In the genomic region with DNA sequence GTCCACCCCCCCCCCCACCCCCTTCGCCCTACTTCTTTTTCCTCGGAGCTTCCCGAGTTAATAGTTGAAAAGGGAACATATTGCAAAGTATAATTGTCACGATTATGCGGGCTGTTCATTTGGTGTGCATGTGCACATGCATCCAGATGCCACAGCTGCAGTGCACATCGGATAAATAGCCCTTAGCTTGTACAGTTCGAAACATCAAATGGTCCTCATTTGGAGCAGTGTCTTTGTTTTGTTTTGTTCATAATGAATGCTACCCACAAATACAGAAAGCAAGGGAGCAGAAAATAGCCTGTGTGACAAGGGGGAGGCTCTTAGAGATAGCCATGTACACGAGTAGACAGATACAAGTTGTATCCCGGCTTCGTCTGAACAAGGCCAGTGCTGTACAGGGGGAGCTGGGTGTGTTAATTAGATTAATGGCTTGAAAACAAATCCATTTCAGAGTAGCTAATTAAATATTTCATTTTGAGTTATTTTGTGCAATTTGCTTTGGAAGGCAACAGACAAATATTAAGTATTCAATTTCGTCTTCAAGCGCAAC, we compare ENCODE assay signal across 8 mouse cellular contexts.
DNase-seq lines count a peak whose midpoint lies in the region; ATAC-seq and TF ChIP-seq lines count a peak whose summit lies in the region.

No protein-coding gene starts in this region.

- peak overlapping the region; percentile 44 for H3K4me2 ChIP-seq in lung, embryonic 14.5 days
- H3K4me2 ChIP-seq in hindbrain, embryonic 16.5 days (ENCODE audit: low read length): peak overlapping the region; percentile 53
- H3K4me2 ChIP-seq in kidney, embryonic 14.5 days (replicated peaks; ENCODE audit: low read depth, low read length): no peak overlapping the region; the same call in 1 of the 2 replicates

- H3K4me3 ChIP-seq in gastrocnemius, adult 2 months: peak overlapping the region; percentile 55
- H3K4me3 ChIP-seq in lung, embryonic 14.5 days (ENCODE audit: low read depth, low read length): no peak overlapping the region
- H3K4me3 ChIP-seq in hindbrain, embryonic 16.5 days (ENCODE audit: low read length): peak overlapping the region; percentile 26
- no peak overlapping the region for H3K4me3 ChIP-seq in kidney, embryonic 14.5 days (ENCODE audit: low read length)

- intact Hi-C loops in gastrocnemius, adult 2 months (cut with DNase I): no loop called here

- H3K4me1 ChIP-seq in lung, embryonic 14.5 days (ENCODE audit: insufficient read depth): peaks cover 13% of the 10 kb centered on the region; the same call in 1 of the 2 replicates
- H3K4me1 ChIP-seq in hindbrain, embryonic 16.5 days (ENCODE audit: control insufficient read depth, insufficient read depth, low read depth, low read length): peaks cover 13% of the 10 kb centered on the region
- 0 out of 2 replicates have a peak, but pooled peaks cover 7% of the 10 kb centered on the region for H3K4me1 ChIP-seq in kidney, embryonic 14.5 days (ENCODE audit: control insufficient read depth, insufficient read depth, low read length)

- no peaks in the 10 kb centered on the region for H3K36me3 ChIP-seq in lung, embryonic 14.5 days (ENCODE audit: insufficient read depth)
- no peaks in the 10 kb centered on the region for H3K36me3 ChIP-seq in hindbrain, embryonic 16.5 days (ENCODE audit: control insufficient read depth, insufficient read depth, low read length)
- H3K36me3 ChIP-seq in kidney, embryonic 14.5 days (ENCODE audit: control insufficient read depth, insufficient read depth, low read length): no peaks in the 10 kb centered on the region

- TF ChIP-seq CTCF in gastrocnemius, adult 2 months (IDR thresholded peaks at IDR 0.05): no peak
- no peak for TF ChIP-seq CTCF in lung, embryonic 14.5 days (IDR thresholded peaks at IDR 0.05; ENCODE audit: low read depth)

- no peaks in the 10 kb centered on the region for H3K9me3 ChIP-seq in lung, embryonic 14.5 days (ENCODE audit: low read depth, low read length)
- no peaks in the 10 kb centered on the region for H3K9me3 ChIP-seq in hindbrain, embryonic 16.5 days (ENCODE audit: control insufficient read depth, low read length)
- H3K9me3 ChIP-seq in kidney, embryonic 14.5 days (ENCODE audit: control insufficient read depth, low read length): no peaks in the 10 kb centered on the region

- no peak for ATAC-seq in lung, embryonic 14.5 days (ENCODE audit: insufficient read depth)
- peak; percentile 70 for ATAC-seq in hindbrain, embryonic 16.5 days
- no peak; the same call in 1 of the 2 replicates for ATAC-seq in kidney, embryonic 14.5 days (ENCODE audit: low FRiP score, low TSS enrichment)

- H3K9ac ChIP-seq in lung, embryonic 14.5 days: no peak overlapping the region
- peak overlapping the region; percentile 3; the same call in 1 of the 2 replicates for H3K9ac ChIP-seq in hindbrain, embryonic 16.5 days (ENCODE audit: low read depth, low read length)
- no peak overlapping the region for H3K9ac ChIP-seq in kidney, embryonic 14.5 days (ENCODE audit: low read depth, low read length)

- no peak for DNase-seq in gastrocnemius, adult 2 months
- no peak for DNase-seq in gastrocnemius, postnatal 4 days (ENCODE audit: low spot score in 2 of 2)
- peak; percentile 18 for DNase-seq in lung, embryonic 14.5 days
- no peak for DNase-seq in lung, postnatal 4 days
- peak; percentile 89 for DNase-seq in retina, postnatal 1 day
- no peak for DNase-seq in lung, postnatal 25 days (ENCODE audit: low spot score)

- H3K27ac ChIP-seq in gastrocnemius, adult 2 months: no peak overlapping the region
- no peak overlapping the region for H3K27ac ChIP-seq in lung, embryonic 14.5 days (ENCODE audit: low read depth)
- H3K27ac ChIP-seq in hindbrain, embryonic 16.5 days (ENCODE audit: low read depth, low read length): peak overlapping the region; percentile 42; the same call in 1 of the 2 replicates
- H3K27ac ChIP-seq in kidney, embryonic 14.5 days (ENCODE audit: low read depth, low read length): no peak overlapping the region

- no peaks in the 10 kb centered on the region for H3K27me3 ChIP-seq in lung, embryonic 14.5 days (ENCODE audit: insufficient read depth, low read length)
- H3K27me3 ChIP-seq in hindbrain, embryonic 16.5 days (replicated peaks; ENCODE audit: control insufficient read depth, insufficient read depth, low read length): no peaks in the 10 kb centered on the region
- no peaks in the 10 kb centered on the region for H3K27me3 ChIP-seq in kidney, embryonic 14.5 days (ENCODE audit: control insufficient read depth, insufficient read depth, low read length)

- 63% methylated on average over 12 of the region's 12 CpGs for WGBS in lung, embryonic 14.5 days
- WGBS in hindbrain, embryonic 16.5 days: 34% methylated on average over 12 of the region's 12 CpGs
- 59% methylated on average over 12 of the region's 12 CpGs for WGBS in kidney, embryonic 14.5 days

Comparison
In these comparisons a context has a peak if more than half of its experiments do, and no peak if none do; other contexts are left out.
1. DNase-seq: peak in lung, embryonic 14.5 days (single experiment) and retina, postnatal 1 day (single experiment); none in gastrocnemius, adult 2 months (single experiment), gastrocnemius, postnatal 4 days (0 of 2), lung, postnatal 4 days (0 of 2) and lung, postnatal 25 days (single experiment).
2. H3K4me3 ChIP-seq: peak in gastrocnemius, adult 2 months (single experiment) and hindbrain, embryonic 16.5 days (single experiment); none in lung, embryonic 14.5 days (single experiment) and kidney, embryonic 14.5 days (single experiment).